27 mouse cellular contexts compared by ENCODE assay signal in genomic region chr11:89733526-89733925, GRCm38 (mm10). TPM values are rescaled to one million over a fixed set of nuclear protein-coding genes. Genes with fewer than 3 reads are reported as not detected.
DNase-seq lines count a peak whose midpoint lies in the region; ATAC-seq and TF ChIP-seq lines count a peak whose summit lies in the region.
"Had no signal": no experiment of that assay in that cellular context is flagged by ENCODE, and none has a peak within 500 bp of the region (broad histone marks: within the 10 kb centered on the region; RNA-seq: fewer than 3 reads in every experiment).

No protein-coding gene starts in this region.

- ATAC-seq in intestine, embryonic 16.5 days = peak; percentile 19
- ATAC-seq in intestine, embryonic 15.5 days = no peak
- peak; percentile 31; the same call in 1 of the 2 replicates for ATAC-seq in intestine, postnatal 0 days
- ATAC-seq: activated CD4-positive, CD25-positive, alpha-beta regulatory T cell, adult 4 months; CD4-positive, CD25-positive, alpha-beta regulatory T cell, adult 4 months; forebrain, embryonic 14.5 days; Patski had no signal

- no peak overlapping the region for H3K9ac ChIP-seq in intestine, embryonic 16.5 days (ENCODE audit: low read depth, low read length)
- H3K9ac ChIP-seq in intestine, embryonic 15.5 days = no peak overlapping the region
- no peak overlapping the region for H3K9ac ChIP-seq in intestine, postnatal 0 days (ENCODE audit: low read depth, low read length)
- H3K9ac ChIP-seq: embryonic facial prominence, embryonic 13.5 days; embryonic facial prominence, embryonic 15.5 days; forebrain, embryonic 12.5 days had no signal

- WGBS in intestine, embryonic 16.5 days = 58% methylated on average over 7 of the region's 7 CpGs
- WGBS in intestine, embryonic 15.5 days = 71% methylated on average over 7 of the region's 7 CpGs
- WGBS in intestine, postnatal 0 days = 47% methylated on average over 7 of the region's 7 CpGs

- no peaks in the 10 kb centered on the region for H3K27me3 ChIP-seq in intestine, embryonic 16.5 days (replicated peaks; ENCODE audit: control insufficient read depth, insufficient read depth, low read length)
- H3K27me3 ChIP-seq in intestine, embryonic 15.5 days (replicated peaks) = no peaks in the 10 kb centered on the region
- no peaks in the 10 kb centered on the region for H3K27me3 ChIP-seq in intestine, postnatal 0 days (replicated peaks; ENCODE audit: control insufficient read depth, insufficient read depth, low read length)
- H3K27me3 ChIP-seq: CH12.LX; embryonic facial prominence, embryonic 13.5 days; embryonic facial prominence, embryonic 15.5 days; forebrain, embryonic 12.5 days; Patski had no signal

- no peak overlapping the region for H3K27ac ChIP-seq in intestine, embryonic 16.5 days (ENCODE audit: low read length)
- no peak overlapping the region for H3K27ac ChIP-seq in intestine, embryonic 15.5 days
- H3K27ac ChIP-seq in intestine, postnatal 0 days (ENCODE audit: low read depth, low read length) = no peak overlapping the region
- H3K27ac ChIP-seq: embryonic facial prominence, embryonic 13.5 days; embryonic facial prominence, embryonic 15.5 days; forebrain, embryonic 10.5 days; forebrain, embryonic 12.5 days had no signal

- H3K4me2 ChIP-seq in intestine, embryonic 16.5 days (ENCODE audit: low read depth, low read length) = no peak overlapping the region
- no peak overlapping the region for H3K4me2 ChIP-seq in intestine, embryonic 15.5 days (replicated peaks)
- H3K4me2 ChIP-seq in intestine, postnatal 0 days (replicated peaks; ENCODE audit: low read depth) = no peak overlapping the region
- H3K4me2 ChIP-seq: embryonic facial prominence, embryonic 13.5 days; embryonic facial prominence, embryonic 15.5 days; forebrain, embryonic 12.5 days had no signal

- H3K4me3 ChIP-seq in intestine, embryonic 16.5 days (ENCODE audit: low read length) = no peak overlapping the region
- no peak overlapping the region for H3K4me3 ChIP-seq in intestine, embryonic 15.5 days (replicated peaks)
- H3K4me3 ChIP-seq in intestine, postnatal 0 days (ENCODE audit: low read depth, low read length) = no peak overlapping the region
- H3K4me3 ChIP-seq: embryonic facial prominence, embryonic 13.5 days; embryonic facial prominence, embryonic 15.5 days; erythroblast, embryonic 14.5 days; forebrain, embryonic 10.5 days; forebrain, embryonic 12.5 days had no signal

- H3K4me1 ChIP-seq in intestine, embryonic 16.5 days (ENCODE audit: control insufficient read depth, insufficient read depth, low read length) = no peaks in the 10 kb centered on the region
- H3K4me1 ChIP-seq in intestine, embryonic 15.5 days (replicated peaks) = no peaks in the 10 kb centered on the region
- no peaks in the 10 kb centered on the region for H3K4me1 ChIP-seq in intestine, postnatal 0 days (replicated peaks; ENCODE audit: control insufficient read depth, insufficient read depth, low read length)
- H3K4me1 ChIP-seq: embryonic facial prominence, embryonic 13.5 days; embryonic facial prominence, embryonic 15.5 days; forebrain, embryonic 12.5 days had no signal

- no peak for TF ChIP-seq CTCF in intestine, postnatal 0 days (IDR thresholded peaks at IDR 0.05; ENCODE audit: low read depth)

- peak; percentile 45 to 55 for DNase-seq in urinary bladder, adult 18-20 months (ENCODE audit: low spot score in 2 of 2)
- DNase-seq in urinary bladder, postnatal 10 days (ENCODE audit: low spot score) = no peak
- peak; percentile 42 to 54 for DNase-seq in urinary bladder, postnatal 36 days (ENCODE audit: low spot score in 2 of 2)
- no peak for DNase-seq in ovary, postnatal 14 days (ENCODE audit: low spot score)
- DNase-seq: adrenal gland, adult 8-10 months; adrenal gland, postnatal 25 days; B cell, adult 2 months; cerebellum, adult 11 months; cerebellum, adult 18-20 months; cerebellum, adult 8-10 months; cerebellum, adult 9-11 months; cerebellum, postnatal 14 days; cerebellum, postnatal 36 days had no signal

- no peaks in the 10 kb centered on the region for H3K36me3 ChIP-seq in intestine, embryonic 16.5 days (ENCODE audit: control insufficient read depth, insufficient read depth, low read length)
- no peaks in the 10 kb centered on the region for H3K36me3 ChIP-seq in intestine, embryonic 15.5 days
- H3K36me3 ChIP-seq in intestine, postnatal 0 days (ENCODE audit: control insufficient read depth, insufficient read depth) = no peaks in the 10 kb centered on the region
- H3K36me3 ChIP-seq: embryonic facial prominence, embryonic 13.5 days; embryonic facial prominence, embryonic 15.5 days; forebrain, embryonic 10.5 days; forebrain, embryonic 12.5 days; G1E had no signal

- no peaks in the 10 kb centered on the region for H3K9me3 ChIP-seq in intestine, embryonic 16.5 days (ENCODE audit: control insufficient read depth, low read length)
- no peaks in the 10 kb centered on the region for H3K9me3 ChIP-seq in intestine, embryonic 15.5 days
- H3K9me3 ChIP-seq in intestine, postnatal 0 days (ENCODE audit: control insufficient read depth) = no peaks in the 10 kb centered on the region
- H3K9me3 ChIP-seq: embryonic facial prominence, embryonic 13.5 days; embryonic facial prominence, embryonic 15.5 days; forebrain, embryonic 10.5 days; forebrain, embryonic 12.5 days had no signal

RNA-seq across cellular contexts. Expression of gene Ankfn1, which starts 43.9 kb away (rescaled TPM):
- 0.06 and 0.18 TPM in 2 replicates for polyA plus RNA-seq in intestine, embryonic 16.5 days (2015; fragmentation: Nextera tagmentation; extraction: Ambion mirVana)
- polyA plus RNA-seq in intestine, embryonic 15.5 days (2015; fragmentation: Nextera tagmentation; extraction: Ambion mirVana) = 0.11 and 0.43 TPM in 2 replicates
- 0.08 TPM in 1 of 2 replicates, not detected in the other for polyA plus RNA-seq in intestine, postnatal 0 days (2015; fragmentation: Nextera tagmentation; extraction: Ambion mirVana)
- polyA plus RNA-seq: activated CD4-positive, CD25-positive, alpha-beta regulatory T cell, adult 4 months; CD4-positive, CD25-positive, alpha-beta regulatory T cell, adult 4 months; erythroblast, embryonic 14.5 days; G1E; Patski had no signal

Comparison
In these comparisons a context has a peak if more than half of its experiments do, and no peak if none do; other contexts are left out.
1. DNase-seq: peak in urinary bladder, adult 18-20 months (2 of 2) and urinary bladder, postnatal 36 days (2 of 2); none in urinary bladder, postnatal 10 days (single experiment) and ovary, postnatal 14 days (single experiment).